Mouse (Mus musculus) embryonic fibroblast, embryonic 13.5 days (primary cell): ENCODE data around the gene Gje1. TPM values are rescaled to one million over a fixed set of nuclear protein-coding genes. Genes with fewer than 3 reads are reported as not detected.

ENCODE experiments used
- H3K27ac ChIP-seq: 2 replicates; pipeline ENCODE4 v1.5.1; 2012; ENCODE audit warnings: low read length, control low read depth, inconsistent platforms; ENCODE audit not compliant: insufficient read depth
- H3K4me1 ChIP-seq: 2 replicates; pipeline ENCODE4 v1.6.1; 2011; ENCODE audit warnings: low read length; ENCODE audit not compliant: control insufficient read depth, insufficient read depth
- H3K4me3 ChIP-seq: 2 replicates; pipeline ENCODE4 v1.5.1; 2011; ENCODE audit warnings: mild to moderate bottlenecking, control low read depth, low read length; ENCODE audit not compliant: insufficient read depth
- CTCF ChIP-seq: IDR thresholded peaks from 2 replicates; pipeline ENCODE4 v1.5.1; 2011; ENCODE audit warnings: mild to moderate bottlenecking, control low read depth, low read length, moderate library complexity, borderline replicate concordance; ENCODE audit not compliant: insufficient read depth
- POLR2A ChIP-seq: IDR thresholded peaks from 2 replicates; pipeline ENCODE4 v1.6.1; 2011; ENCODE audit warnings: low read depth, mild to moderate bottlenecking, control low read depth, low read length, moderate library complexity
- polyA plus RNA-seq: library from polyadenylated mRNA; stranded (reverse); fragments of >200 nt; gene quantifications from 2 replicates; pipeline ENCODE4 v1.2.4, GENCODE M21; 2011; ENCODE audit warnings: low read depth; ENCODE audit not compliant: missing spikeins, insufficient read length

Gene Gje1
- polyA plus RNA-seq, 1 experiment = not detected

DNA sequence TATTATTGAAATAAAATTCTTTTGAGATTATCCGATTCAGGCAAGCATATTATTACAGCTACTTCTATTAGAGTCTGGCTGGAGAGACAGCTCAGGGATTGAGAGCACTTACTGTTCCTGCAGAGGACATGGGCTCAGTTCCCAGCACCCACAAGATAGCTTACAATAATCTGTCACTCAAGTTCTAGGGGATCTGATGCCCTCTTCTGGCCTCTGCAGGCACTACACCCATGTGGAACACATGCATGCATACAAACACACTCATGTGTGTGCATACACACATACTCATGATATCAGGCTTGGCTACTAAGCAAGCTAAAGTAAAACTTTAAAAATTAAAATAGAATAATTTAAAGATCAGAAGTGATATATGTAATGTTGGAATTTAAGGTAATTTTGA, 32.4 kb downstream of the Gje1 start:
- TF ChIP-seq CTCF (0 out of 2 replicates have a peak, but pooled peaks have one; percentile 2), POLR2A (no peak)
- no peak overlapping the region for H3K27ac ChIP-seq
- no peak overlapping the region for H3K4me3 ChIP-seq

GRCm38 (mm10) chr10:14666147-14666546, 51.9 kb downstream of the Gje1 start:
- no peak for TF ChIP-seq CTCF
- TF ChIP-seq POLR2A = no peak
- no peaks in the 10 kb centered on the region for H3K4me1 ChIP-seq
- no peak overlapping the region for H3K27ac ChIP-seq
- H3K4me3 ChIP-seq = no peak overlapping the region

More for the DNA sequence above, 32.4 kb downstream of the Gje1 start:
- H3K4me1 ChIP-seq = no peaks in the 10 kb centered on the region

Other genes with a start within 250 kb of the Gje1 start
- 31.4 and 38.6 TPM in 2 replicates for gene Adgrg6, start 172.6 kb downstream of the Gje1 start, polyA plus RNA-seq
- gene Vta1, start 12.7 kb downstream of the Gje1 start, polyA plus RNA-seq = 78.9 and 79.9 TPM in 2 replicates
- gene Nmbr, start 12.6 kb downstream of the Gje1 start, polyA plus RNA-seq = not detected in 2 replicates